Mouse (Mus musculus) heart, postnatal 0 days (tissue): ENCODE data around the gene Rassf2.

Source experiments
- CTCF ChIP-seq: IDR thresholded peaks from 2 replicates; pipeline ENCODE4 v1.5.1; 2016; ENCODE audit warnings: antibody characterized with exemption, control low read depth, low read depth
- EP300 ChIP-seq: IDR thresholded peaks from 2 replicates; pipeline ENCODE4 v1.6.1; 2016; ENCODE audit warnings: antibody characterized with exemption, low read depth

DNA sequence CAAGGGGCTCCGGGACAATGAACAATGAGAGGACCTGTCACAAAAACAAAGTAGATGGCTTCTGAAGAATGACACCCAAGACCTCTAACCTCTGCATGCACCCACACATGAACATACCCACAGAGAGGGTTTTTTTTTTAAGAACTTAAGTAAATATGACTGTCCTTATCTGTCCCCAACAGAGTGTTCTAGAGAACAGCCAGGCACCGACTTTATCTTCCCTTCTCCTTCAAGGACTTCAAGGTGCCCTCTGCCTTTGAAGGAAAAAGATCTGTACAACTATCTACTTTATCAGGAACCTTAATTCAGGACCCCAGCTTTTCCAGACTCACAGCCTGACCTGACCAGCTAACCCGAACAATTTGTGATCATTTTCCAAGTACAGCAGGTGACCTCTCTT lies 89.6 kb downstream of the Rassf2 start:
- no peak for TF ChIP-seq CTCF
- no peak for TF ChIP-seq EP300
